Mouse (Mus musculus) MEL (cell line): ENCODE measurements around the gene Khdc1a.

ENCODE experiments used
- CHD1 ChIP-seq: IDR thresholded peaks from 2 replicates; pipeline ENCODE4 v1.6.1; 2012; ENCODE audit warnings: low read depth, mild to moderate bottlenecking, inconsistent platforms, low read length, improper control_type of control experiment
- CTCF ChIP-seq, 3 experiments: IDR thresholded peaks in 2 of 3; conservative IDR thresholded peaks in 1 of 3; 2 replicates each; pipeline ENCODE4 v1.5.1; 2011 to 2012; ENCODE audit warnings: low read length in 3 of 3, low read depth in 2 of 3, mild to moderate bottlenecking in 2 of 3, improper control_type of control experiment in 1 of 3, inconsistent platforms in 1 of 3, mixed read lengths in 1 of 3, moderate library complexity in 1 of 3; ENCODE audit not compliant: control insufficient read depth in 1 of 3, insufficient read depth in 1 of 3, poor library complexity in 1 of 3, severe bottlenecking in 1 of 3
- ELF1 ChIP-seq: IDR thresholded peaks from 2 replicates; pipeline ENCODE4 v1.6.1; 2014; ENCODE audit warnings: low read depth, mild to moderate bottlenecking, inconsistent platforms, low read length, improper control_type of control experiment, moderate library complexity
- KAT2A ChIP-seq: conservative IDR thresholded peaks from 2 replicates; pipeline ENCODE4 v1.6.1; 2012; ENCODE audit warnings: low read depth, low read length, improper control_type of control experiment, inconsistent platforms
- MAZ ChIP-seq: IDR thresholded peaks from 2 replicates; pipeline ENCODE4 v1.6.1; 2012; ENCODE audit warnings: low read depth, mild to moderate bottlenecking, inconsistent platforms, low read length, improper control_type of control experiment
- MEF2A ChIP-seq: IDR thresholded peaks from 2 replicates; pipeline ENCODE4 v1.6.1; 2014; ENCODE audit warnings: low read depth, mild to moderate bottlenecking, inconsistent platforms, low read length, improper control_type of control experiment; ENCODE audit not compliant: poor library complexity, insufficient replicate concordance, severe bottlenecking; ENCODE audit errors: extremely low read depth
- MYC ChIP-seq: IDR thresholded peaks from 2 replicates; pipeline ENCODE4 v1.6.1; 2011; ENCODE audit warnings: low read depth, mild to moderate bottlenecking, low read length, improper control_type of control experiment, moderate library complexity
- POLR2A ChIP-seq, 2 experiments: IDR thresholded peaks; 2 replicates each; pipeline ENCODE4 v1.6.1; 2011 to 2012; ENCODE audit warnings: low read length in 2 of 2, mild to moderate bottlenecking in 2 of 2, control low read depth in 1 of 2, improper control_type of control experiment in 1 of 2, low read depth in 1 of 2, moderate library complexity in 1 of 2; ENCODE audit not compliant: control insufficient read depth in 1 of 2, insufficient read depth in 1 of 2, poor library complexity in 1 of 2
- RCOR1 ChIP-seq: IDR thresholded peaks from 2 replicates; pipeline ENCODE4 v1.6.1; 2012; ENCODE audit warnings: low read depth, mild to moderate bottlenecking, inconsistent platforms, low read length, improper control_type of control experiment
- TBP ChIP-seq: IDR thresholded peaks from 2 replicates; pipeline ENCODE4 v1.8.0; 2011; ENCODE audit warnings: low read depth, low read length, improper control_type of control experiment
- ZNF384 ChIP-seq: IDR thresholded peaks from 2 replicates; pipeline ENCODE4 v1.6.1; 2012; ENCODE audit warnings: low read depth, mild to moderate bottlenecking, inconsistent platforms, low read length, improper control_type of control experiment

- no peak for TF ChIP-seq TBP
- TF ChIP-seq POLR2A (IDR thresholded peaks at IDR 0.05; ENCODE audit: control insufficient read depth in 1 of 2, insufficient read depth in 1 of 2, low read depth in 1 of 2, low read length in 2 of 2, poor library complexity in 1 of 2): no peak
- no peak for TF ChIP-seq MYC
- TF ChIP-seq CTCF (IDR thresholded peaks at IDR 0.05 in 2 of 3, conservative IDR thresholded peaks at IDR 0.05 in 1 of 3; ENCODE audit: control insufficient read depth in 1 of 3, insufficient read depth in 1 of 3, low read depth in 2 of 3, low read length in 3 of 3, poor library complexity in 1 of 3, severe bottlenecking in 1 of 3): no peak
- TF ChIP-seq ELF1: no peak
- no peak for TF ChIP-seq MAZ
- TF ChIP-seq RCOR1: no peak
- TF ChIP-seq KAT2A: no peak
- TF ChIP-seq ZNF384: no peak
- TF ChIP-seq CHD1: no peak
- no peak for TF ChIP-seq MEF2A
These were observed 41.8 kb downstream of the Khdc1a start for GRCm38 (mm10) chr1:21391138-21391671.
